Mouse (Mus musculus): ENCODE data around the gene Gls. TPM values are rescaled to one million over a fixed set of nuclear protein-coding genes. Genes with fewer than 3 reads are reported as not detected.
A peak's percentile ranks its signal among the peaks of the same experiment; 100 is the strongest.

The Gls gene
- polyA plus RNA-seq, 1 experiment from 2014 or later: 14.2 TPM

DNA sequence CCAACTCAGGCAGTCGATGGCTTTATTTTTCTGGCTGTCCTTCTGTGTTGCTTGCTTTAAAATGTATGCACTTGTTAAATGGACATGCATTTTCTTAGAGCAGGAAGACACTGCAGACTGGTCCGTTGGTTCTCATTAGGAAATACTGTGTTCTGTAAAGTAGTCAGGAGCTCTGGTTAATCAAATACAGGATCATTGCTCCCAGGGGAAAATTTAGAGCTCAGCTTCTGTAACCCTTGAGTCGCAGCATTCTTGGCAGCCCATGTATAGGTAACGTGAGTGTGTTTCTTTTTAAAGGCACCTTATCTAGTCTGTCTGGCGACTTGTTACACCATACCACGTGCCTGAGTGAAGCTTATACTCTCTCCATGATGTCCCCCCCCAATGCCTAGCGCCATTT is 84.9 kb downstream of the Gls start:
- H3K27ac ChIP-seq: no peak overlapping the region
- 77% methylated on average over 7 of the region's 7 CpGs for WGBS
- peaks cover 23% of the 10 kb centered on the region for H3K4me1 ChIP-seq (replicated peaks)
- DNase-seq (ENCODE audit: low spot score): no peak
- no peaks in the 10 kb centered on the region for H3K27me3 ChIP-seq (ENCODE audit: insufficient read depth, poor library complexity, severe bottlenecking)
- no peaks in the 10 kb centered on the region for H3K9me3 ChIP-seq
- no peak overlapping the region for H3K4me3 ChIP-seq
- H3K36me3 ChIP-seq: peaks cover 13% of the 10 kb centered on the region

- Histone ChIP-seq H3K36me3 (peaks cover 13% of the 10 kb centered on the region), H3K4me3 (no peak overlapping the region), H3K4me1 (replicated peaks) (peaks cover 23% of the 10 kb centered on the region), H3K27me3 (ENCODE audit: insufficient read depth, poor library complexity, severe bottlenecking) (no peaks in the 10 kb centered on the region), H3K27ac (no peak overlapping the region), H3K9me3 (no peaks in the 10 kb centered on the region)
- WGBS: 87% methylated on average over 2 of the region's 2 CpGs
- DNase-seq (ENCODE audit: low spot score): no peak
Measured at GRCm38 (mm10) chr1:52147431-52147830, 85.6 kb downstream of the Gls start.

DNA sequence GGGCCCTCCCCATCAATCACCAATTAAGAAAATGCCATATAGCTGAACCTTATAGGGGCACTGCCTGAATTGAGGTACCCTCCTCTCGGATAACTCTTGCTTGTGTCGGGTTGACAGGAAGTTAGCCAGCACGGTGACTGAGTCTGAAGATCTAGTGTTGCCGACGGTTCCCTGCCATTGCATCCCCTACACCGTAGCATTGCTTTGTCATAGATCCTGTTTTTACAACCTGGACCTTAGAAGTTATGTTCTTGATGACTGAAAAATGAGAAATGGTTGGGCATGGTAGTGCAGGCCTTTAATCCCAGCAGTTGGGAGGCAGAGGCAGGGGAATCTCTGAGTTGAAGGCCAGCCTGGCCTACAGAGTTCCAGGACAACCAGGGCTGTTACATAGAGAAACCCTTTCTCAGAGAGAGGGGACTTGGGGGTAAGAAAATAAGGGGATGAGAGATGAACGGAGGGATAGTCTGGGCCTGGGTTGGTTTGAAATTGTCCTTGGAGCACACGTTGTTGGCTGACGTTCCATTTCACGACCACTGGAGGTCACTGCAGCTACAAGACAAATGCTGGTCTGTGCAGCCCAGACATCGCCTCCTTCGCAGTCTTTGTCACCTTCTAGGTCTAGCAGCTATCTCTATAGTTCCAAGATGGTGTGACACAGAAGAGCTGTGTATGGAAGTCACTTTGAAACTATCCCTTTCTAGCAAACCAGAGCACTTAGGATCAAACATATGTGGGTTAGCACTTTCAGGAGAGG is 86.6 kb downstream of the Gls start:
- peak; percentile 47 for DNase-seq (ENCODE audit: low spot score)
- Histone ChIP-seq H3K36me3 (peaks cover 8% of the 10 kb centered on the region), H3K4me1 (replicated peaks) (peaks cover 23% of the 10 kb centered on the region), H3K27me3 (ENCODE audit: insufficient read depth, poor library complexity, severe bottlenecking) (no peaks in the 10 kb centered on the region), H3K9me3 (no peaks in the 10 kb centered on the region), H3K4me3 (no peak overlapping the region), H3K27ac (no peak overlapping the region)
- 57% methylated on average over 12 of the region's 12 CpGs for WGBS

- no peaks in the 10 kb centered on the region for H3K27me3 ChIP-seq (ENCODE audit: insufficient read depth, poor library complexity, severe bottlenecking)
- WGBS: 88% methylated on average over 10 of the region's 10 CpGs
- no peak overlapping the region for H3K4me3 ChIP-seq
- DNase-seq (ENCODE audit: low spot score): no peak
- peaks cover 14% of the 10 kb centered on the region for H3K4me1 ChIP-seq (replicated peaks)
- H3K27ac ChIP-seq: no peak overlapping the region
- no peaks in the 10 kb centered on the region; the same call in 1 of the 2 replicates for H3K36me3 ChIP-seq
- H3K9me3 ChIP-seq: no peaks in the 10 kb centered on the region
Measured at GRCm38 (mm10) chr1:52144907-52145306, 88.1 kb downstream of the Gls start.

DNA sequence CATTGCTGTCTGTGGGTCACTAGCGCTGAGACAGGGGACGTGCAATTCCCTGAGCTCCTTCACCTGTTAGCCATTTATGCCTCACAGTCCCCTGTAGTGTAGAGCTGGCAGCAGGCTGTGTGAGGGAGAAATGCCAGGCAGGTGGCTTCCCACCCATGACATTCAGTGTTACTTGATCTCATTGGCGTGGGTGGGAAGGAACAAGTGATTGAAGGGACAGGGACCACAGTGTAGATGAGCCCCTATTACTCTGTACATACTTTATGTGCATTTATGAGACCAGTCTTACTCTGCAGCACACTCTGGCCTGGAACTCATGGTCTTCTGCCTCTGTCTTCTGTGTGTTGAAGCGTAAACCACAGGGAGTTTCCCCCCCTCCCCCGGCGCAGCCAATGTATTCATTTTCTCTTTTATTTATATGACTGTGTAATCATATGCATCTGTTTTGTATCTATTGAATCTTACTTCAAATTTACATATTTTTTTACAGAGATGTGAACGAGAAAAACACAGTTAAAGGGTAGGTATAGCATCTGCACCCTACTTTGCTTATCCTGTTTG is 89.4 kb downstream of the Gls start:
- Histone ChIP-seq H3K4me1 (replicated peaks) (0 out of 2 replicates have a peak, but pooled peaks cover 4% of the 10 kb centered on the region), H3K4me3 (no peak overlapping the region), H3K9me3 (no peaks in the 10 kb centered on the region), H3K27me3 (ENCODE audit: insufficient read depth, poor library complexity, severe bottlenecking) (no peaks in the 10 kb centered on the region), H3K36me3 (peaks cover under 1% of the 10 kb centered on the region), H3K27ac (no peak overlapping the region)
- WGBS: 89% methylated on average over 7 of the region's 7 CpGs
- no peak for DNase-seq (ENCODE audit: low spot score)

DNA sequence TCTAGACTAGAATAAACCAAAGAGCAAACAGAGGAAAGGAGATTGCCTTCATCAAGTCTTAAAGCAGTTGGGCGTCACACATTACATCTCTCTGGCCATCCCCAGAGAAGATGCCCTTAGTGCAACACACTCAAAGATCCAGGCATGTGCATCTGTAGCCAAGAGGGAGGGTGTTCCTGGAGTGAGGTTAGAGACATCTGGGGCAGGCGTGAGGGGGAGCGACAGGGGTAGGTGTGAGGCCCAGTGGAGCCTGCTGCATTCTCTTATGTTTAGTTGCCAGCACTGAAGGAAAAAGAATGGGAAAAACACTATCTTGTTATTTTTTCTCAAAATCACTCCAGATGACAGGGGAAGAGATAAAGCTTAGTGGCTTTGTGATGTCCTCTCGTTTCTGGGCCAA is 89.8 kb downstream of the Gls start:
- Histone ChIP-seq H3K9me3 (no peaks in the 10 kb centered on the region), H3K4me3 (no peak overlapping the region), H3K27me3 (ENCODE audit: insufficient read depth, poor library complexity, severe bottlenecking) (no peaks in the 10 kb centered on the region), H3K27ac (no peak overlapping the region), H3K4me1 (replicated peaks) (peaks cover 4% of the 10 kb centered on the region; the same call in 1 of the 2 replicates), H3K36me3 (peaks cover 2% of the 10 kb centered on the region)
- DNase-seq (ENCODE audit: low spot score): no peak
- WGBS: 89% methylated on average over 4 of the region's 4 CpGs

DNA sequence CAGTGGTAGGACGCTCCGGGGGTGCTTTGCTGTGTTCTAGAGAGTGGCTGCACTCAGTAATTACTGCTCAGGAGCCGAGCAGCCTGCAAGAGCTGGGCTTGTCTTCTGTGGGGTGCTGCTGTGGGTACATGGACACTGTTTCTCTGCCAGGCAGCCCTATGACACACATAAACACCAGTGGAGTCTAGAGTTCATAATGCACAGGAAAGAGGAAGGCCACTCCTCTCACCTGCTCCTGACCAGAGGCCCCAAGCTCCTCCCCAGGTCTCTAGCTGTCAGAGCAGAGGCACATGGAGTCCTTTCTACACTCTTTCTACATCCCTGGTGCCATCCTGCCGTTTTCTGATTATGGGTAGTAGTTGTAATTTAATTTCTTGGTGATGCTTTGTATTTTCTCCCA is 90.9 kb downstream of the Gls start:
- peaks cover 7% of the 10 kb centered on the region for H3K36me3 ChIP-seq
- peaks cover 9% of the 10 kb centered on the region; the same call in 1 of the 2 replicates for H3K4me1 ChIP-seq (replicated peaks)
- 89% methylated on average over 4 of the region's 4 CpGs for WGBS
- no peaks in the 10 kb centered on the region for H3K27me3 ChIP-seq (ENCODE audit: insufficient read depth, poor library complexity, severe bottlenecking)
- no peak overlapping the region for H3K27ac ChIP-seq
- no peaks in the 10 kb centered on the region for H3K9me3 ChIP-seq
- no peak overlapping the region for H3K4me3 ChIP-seq
- DNase-seq (ENCODE audit: low spot score): no peak

DNA sequence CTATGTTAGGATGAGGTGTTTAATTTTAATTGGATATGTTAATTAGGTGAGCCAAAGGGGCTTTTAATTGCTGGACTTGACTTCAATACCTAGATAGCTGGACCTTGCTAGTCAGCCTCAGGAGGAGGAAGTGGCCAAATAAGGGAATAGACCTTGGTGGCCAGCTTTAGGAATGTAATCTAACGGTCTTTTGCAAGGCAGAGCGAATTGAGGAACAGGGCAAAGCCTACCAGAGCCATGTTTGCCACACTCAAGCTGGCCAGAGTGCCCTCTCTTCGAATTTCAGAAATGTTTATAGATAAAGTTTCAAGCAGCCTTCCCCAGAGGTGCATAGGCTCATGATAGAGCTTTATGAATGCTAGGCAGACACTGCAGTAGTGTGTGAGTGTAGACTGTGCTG is 91.5 kb downstream of the Gls start:
- WGBS: 77% methylated on average over 3 of the region's 3 CpGs
- H3K27me3 ChIP-seq (ENCODE audit: insufficient read depth, poor library complexity, severe bottlenecking): no peaks in the 10 kb centered on the region
- peaks cover 7% of the 10 kb centered on the region for H3K36me3 ChIP-seq
- no peaks in the 10 kb centered on the region for H3K9me3 ChIP-seq
- no peak overlapping the region for H3K4me3 ChIP-seq
- H3K27ac ChIP-seq: no peak overlapping the region
- peaks cover 6% of the 10 kb centered on the region; the same call in 1 of the 2 replicates for H3K4me1 ChIP-seq (replicated peaks)
- no peak for DNase-seq (ENCODE audit: low spot score)

- WGBS: 88% methylated on average over 9 of the region's 9 CpGs
- Histone ChIP-seq H3K9me3 (no peaks in the 10 kb centered on the region), H3K4me3 (no peak overlapping the region), H3K36me3 (peaks cover 7% of the 10 kb centered on the region), H3K4me1 (replicated peaks) (peaks cover 6% of the 10 kb centered on the region; the same call in 1 of the 2 replicates), H3K27ac (no peak overlapping the region), H3K27me3 (ENCODE audit: insufficient read depth, poor library complexity, severe bottlenecking) (no peaks in the 10 kb centered on the region)
- no peak for DNase-seq (ENCODE audit: low spot score)
Measured at GRCm38 (mm10) chr1:52140534-52140933, 92.5 kb downstream of the Gls start.

DNA sequence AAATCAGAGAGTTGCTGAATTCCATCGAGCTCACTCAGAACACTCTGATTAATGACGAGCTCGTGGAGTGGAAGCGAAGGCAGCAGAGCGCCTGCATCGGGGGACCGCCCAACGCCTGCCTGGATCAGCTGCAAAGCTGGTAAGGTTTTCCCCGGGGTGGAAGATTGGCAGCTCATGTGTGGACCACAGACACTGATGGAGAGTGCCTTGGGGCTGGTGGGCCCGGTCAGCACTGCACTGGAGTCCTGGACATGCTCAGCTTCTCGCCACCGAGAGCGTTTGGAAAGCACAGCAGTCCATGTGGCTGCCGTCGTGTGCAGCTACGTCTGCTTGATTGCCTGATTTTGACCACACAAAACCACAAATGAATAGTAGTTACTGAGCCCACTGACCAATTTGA is 95.7 kb downstream of the Gls start:
- no peaks in the 10 kb centered on the region for H3K9me3 ChIP-seq
- no peak overlapping the region for H3K4me3 ChIP-seq
- H3K27me3 ChIP-seq (ENCODE audit: insufficient read depth, poor library complexity, severe bottlenecking): no peaks in the 10 kb centered on the region
- 73% methylated on average over 16 of the region's 16 CpGs for WGBS
- DNase-seq (ENCODE audit: low spot score): peak; percentile 25
- H3K36me3 ChIP-seq: peaks cover 7% of the 10 kb centered on the region; the same call in 1 of the 2 replicates
- H3K27ac ChIP-seq: no peak overlapping the region
- peaks cover 6% of the 10 kb centered on the region; the same call in 1 of the 2 replicates for H3K4me1 ChIP-seq (replicated peaks)

- Histone ChIP-seq H3K4me3 (no peak overlapping the region), H3K27ac (no peak overlapping the region), H3K27me3 (ENCODE audit: insufficient read depth, poor library complexity, severe bottlenecking) (no peaks in the 10 kb centered on the region), H3K9me3 (no peaks in the 10 kb centered on the region), H3K4me1 (replicated peaks) (peaks cover 6% of the 10 kb centered on the region; the same call in 1 of the 2 replicates), H3K36me3 (0 out of 2 replicates have a peak, but pooled peaks cover 5% of the 10 kb centered on the region)
- no peak for DNase-seq (ENCODE audit: low spot score)
- WGBS: 64% methylated on average over 8 of the region's 8 CpGs
Measured at GRCm38 (mm10) chr1:52133254-52133653, 99.8 kb downstream of the Gls start.

DNA sequence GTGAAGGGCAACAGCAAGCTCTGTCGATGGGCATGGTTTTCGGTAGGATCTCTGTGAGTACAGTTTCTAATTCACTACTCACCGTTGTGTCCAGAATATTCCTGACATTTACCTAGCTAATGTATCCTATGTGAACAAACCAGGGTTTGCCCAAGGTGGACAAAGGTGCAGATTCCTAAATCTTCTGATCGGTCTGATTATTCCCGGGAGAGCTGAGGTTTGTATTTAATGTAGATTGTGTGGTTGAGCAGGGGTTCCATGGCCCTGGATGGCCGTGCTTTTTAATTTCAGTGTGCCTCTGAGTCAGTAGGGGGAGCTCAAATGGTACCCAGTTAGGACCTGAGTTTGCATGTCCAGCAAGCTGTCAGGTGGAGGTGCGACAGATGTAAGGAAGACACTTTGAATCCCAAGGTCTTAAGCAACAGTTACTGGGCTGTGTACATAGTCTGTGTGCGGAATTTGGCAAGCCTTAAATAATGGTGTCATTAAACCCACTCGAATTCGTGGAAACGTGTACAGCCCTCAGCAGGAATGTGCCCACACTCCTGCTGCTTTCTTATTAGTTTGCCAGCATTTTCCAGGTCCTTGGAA is 101.2 kb downstream of the Gls start:
- DNase-seq (ENCODE audit: low spot score): no peak

GRCm38 (mm10) chr1:52129794-52130193 is 103.2 kb downstream of the Gls start:
- no peaks in the 10 kb centered on the region for H3K4me1 ChIP-seq (replicated peaks)
- peaks cover 24% of the 10 kb centered on the region for H3K36me3 ChIP-seq
- no peak overlapping the region for H3K4me3 ChIP-seq
- DNase-seq (ENCODE audit: low spot score): no peak
- no peaks in the 10 kb centered on the region for H3K27me3 ChIP-seq (ENCODE audit: insufficient read depth, poor library complexity, severe bottlenecking)
- no peak overlapping the region for H3K27ac ChIP-seq
- no peaks in the 10 kb centered on the region for H3K9me3 ChIP-seq
- 67% methylated on average over 6 of the region's 6 CpGs for WGBS

More for the DNA sequence above, 101.2 kb downstream of the Gls start:
- Histone ChIP-seq H3K4me1 (replicated peaks) (no peaks in the 10 kb centered on the region), H3K9me3 (no peaks in the 10 kb centered on the region), H3K27ac (no peak overlapping the region), H3K27me3 (ENCODE audit: insufficient read depth, poor library complexity, severe bottlenecking) (no peaks in the 10 kb centered on the region), H3K36me3 (peaks cover 7% of the 10 kb centered on the region), H3K4me3 (no peak overlapping the region)
- 86% methylated on average over 11 of the region's 11 CpGs for WGBS
